Mouse (Mus musculus) testis, adult 2 months (tissue): Measurements from ENCODE around the gene Fosl1.
"Not testable (repeated sequence)": the region's sequence is repeated elsewhere in the genome, so short reads cannot be mapped to it uniquely, and the experiment has no call there.

Experiments
- CTCF ChIP-seq: fragments of 200-500 bp; IDR thresholded peaks from 2 replicates; pipeline ENCODE4 v1.5.1; 2012; ENCODE audit warnings: low read depth, mild to moderate bottlenecking, inconsistent platforms, low read length, moderate library complexity; ENCODE audit not compliant: control insufficient read depth, insufficient read depth, insufficient replicate concordance
- POLR2A ChIP-seq: fragments of 200-500 bp; IDR thresholded peaks from 2 replicates; pipeline ENCODE4 v1.6.1; 2012; ENCODE audit warnings: low read depth, mild to moderate bottlenecking, inconsistent platforms, low read length, moderate library complexity; ENCODE audit not compliant: control insufficient read depth

DNA sequence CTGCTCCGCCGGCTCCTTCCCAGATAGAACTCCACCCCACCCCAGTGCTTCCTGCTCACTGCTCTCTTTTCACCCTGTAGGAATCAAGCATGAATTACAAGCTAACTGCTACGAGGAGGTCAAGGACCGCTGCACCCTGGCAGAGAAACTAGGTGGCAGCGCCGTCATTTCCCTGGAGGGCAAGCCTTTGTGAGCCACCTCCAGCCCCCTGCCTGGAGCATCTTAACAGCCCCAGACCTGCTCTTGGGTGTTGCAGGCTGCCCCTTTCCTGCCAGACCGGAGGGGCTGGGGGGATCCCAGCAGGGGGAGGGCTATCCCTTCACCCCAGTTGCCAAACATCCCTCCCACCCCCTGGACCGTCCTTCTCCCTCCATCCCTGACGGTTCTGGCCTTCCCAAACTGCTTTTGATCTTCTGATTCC is 46.0 kb downstream of the Fosl1 start:
- TF ChIP-seq CTCF, POLR2A: not testable (repeated sequence)
